Mouse (Mus musculus) MN1 (cell line): ENCODE measurements around the gene Nfkbil1.

ENCODE experiments used
- DNase-seq: peaks from one replicate; pipeline ENCODE4 v3.0.0-alpha.2; 2016; ENCODE audit warnings: low spot score

The Nfkbil1 gene

GRCm38 (mm10) chr17:35235614-35236389 is at the start of gene Nfkbil1:
TSS of gene Nfkbil1 (minus strand) at chr17:35235792.
- DNase-seq = peak; percentile 97

- no peak for DNase-seq
Measured at GRCm38 (mm10) chr17:35280276-35280675, 44.7 kb upstream of the Nfkbil1 start.

- DNase-seq = no peak
Measured at GRCm38 (mm10) chr17:35278957-35279688, 43.5 kb upstream of the Nfkbil1 start.

- DNase-seq = no peak
Measured at GRCm38 (mm10) chr17:35278049-35278448, 42.5 kb upstream of the Nfkbil1 start.

- DNase-seq = no peak
Measured at GRCm38 (mm10) chr17:35276304-35276864, 40.8 kb upstream of the Nfkbil1 start.

- peak; percentile 88 for DNase-seq
Measured at GRCm38 (mm10) chr17:35274770-35275169, 39.2 kb upstream of the Nfkbil1 start.

- no peak for DNase-seq
Measured at GRCm38 (mm10) chr17:35272249-35272648, 36.7 kb upstream of the Nfkbil1 start.

- no peak for DNase-seq
Measured at GRCm38 (mm10) chr17:35269653-35270347, 34.2 kb upstream of the Nfkbil1 start.

- no peak for DNase-seq
Measured at GRCm38 (mm10) chr17:35267399-35268086, 32.0 kb upstream of the Nfkbil1 start.

- DNase-seq = no peak
Measured at GRCm38 (mm10) chr17:35263523-35263883, 27.9 kb upstream of the Nfkbil1 start.

GRCm38 (mm10) chr17:35262664-35263522 is 27.3 kb upstream of the Nfkbil1 start, which contains the start of gene H2-D1:
TSS of gene H2-D1 (plus strand) at chr17:35262730.
- DNase-seq = peak; percentile 96

- no peak for DNase-seq
Measured at GRCm38 (mm10) chr17:35261651-35262050, 26.1 kb upstream of the Nfkbil1 start.

GRCm38 (mm10) chr17:35259621-35260020 is 24.0 kb upstream of the Nfkbil1 start:
- DNase-seq = no peak

- DNase-seq = peak; percentile 75
Measured at GRCm38 (mm10) chr17:35258492-35259478, 23.2 kb upstream of the Nfkbil1 start.

- peak; percentile 97 for DNase-seq
Measured at GRCm38 (mm10) chr17:35257824-35258491, 22.4 kb upstream of the Nfkbil1 start.

GRCm38 (mm10) chr17:35257378-35257777 is 21.8 kb upstream of the Nfkbil1 start:
- no peak for DNase-seq

- no peak for DNase-seq
Measured at GRCm38 (mm10) chr17:35255704-35256103, 20.1 kb upstream of the Nfkbil1 start.

- no peak for DNase-seq
Measured at GRCm38 (mm10) chr17:35255301-35255700, 19.7 kb upstream of the Nfkbil1 start.
